Mouse (Mus musculus): ENCODE measurements around the gene Chat.

- TF ChIP-seq CTCF (IDR thresholded peaks at IDR 0.05; ENCODE audit: borderline replicate concordance, control insufficient read depth, extremely low read depth, insufficient read depth, low read length, poor library complexity) (no peak), POLR2A (IDR thresholded peaks at IDR 0.05; ENCODE audit: control insufficient read depth, extremely low read depth, insufficient read depth, low read length, poor library complexity) (no peak)
Measured at GRCm38 (mm10) chr14:32388196-32388595, 77.6 kb downstream of the Chat start, which contains the start of gene 1700024G13Rik.

All from thymus, adult 2 months (tissue).